Mouse (Mus musculus) ES-Bruce4 (cell line): ENCODE measurements around the gene Cacna1e. TPM values are rescaled to one million over a fixed set of nuclear protein-coding genes. Genes with fewer than 3 reads are reported as not detected.

ENCODE experiments used
- H3K27ac ChIP-seq: 2 replicates; pipeline ENCODE4 v1.5.1; 2012; ENCODE audit warnings: low read length, inconsistent platforms; ENCODE audit not compliant: insufficient read depth
- H3K27me3 ChIP-seq: 2 replicates; pipeline ENCODE4 v1.6.1; 2012; ENCODE audit warnings: mild to moderate bottlenecking, low read length, inconsistent platforms; ENCODE audit not compliant: control insufficient read depth, poor library complexity, insufficient read depth, severe bottlenecking
- H3K36me3 ChIP-seq: 2 replicates; pipeline ENCODE4 v1.6.1; 2012; ENCODE audit warnings: inconsistent platforms, mild to moderate bottlenecking, low read length, moderate library complexity; ENCODE audit not compliant: control insufficient read depth, poor library complexity, insufficient read depth, severe bottlenecking
- H3K4me1 ChIP-seq: one replicate; pipeline ENCODE4 v1.8.1; 2011; ENCODE audit warnings: low read length; ENCODE audit not compliant: control insufficient read depth, insufficient read depth
- H3K4me3 ChIP-seq: 2 replicates; pipeline ENCODE4 v1.5.1; 2011; ENCODE audit warnings: low read depth, mild to moderate bottlenecking, low read length
- H3K9ac ChIP-seq: 2 replicates; pipeline ENCODE4 v1.6.1; 2012; ENCODE audit warnings: low read depth, mild to moderate bottlenecking, inconsistent platforms; ENCODE audit not compliant: poor library complexity, severe bottlenecking
- H3K9me3 ChIP-seq: replicated peaks from 2 replicates; pipeline ENCODE4 v1.6.1; 2012; ENCODE audit warnings: mild to moderate bottlenecking, low read length, inconsistent platforms; ENCODE audit not compliant: control insufficient read depth, poor library complexity, insufficient read depth, severe bottlenecking
- CTCF ChIP-seq: IDR thresholded peaks from one replicate; pipeline ENCODE4 v1.8.1; 2011; ENCODE audit warnings: low read depth, low read length
- EP300 ChIP-seq: IDR thresholded peaks from 2 replicates; pipeline ENCODE4 v1.6.1; 2011; ENCODE audit warnings: low read depth, low read length; ENCODE audit not compliant: insufficient read depth
- POLR2A ChIP-seq: IDR thresholded peaks from one replicate; pipeline ENCODE4 v1.8.1; 2011; ENCODE audit warnings: low read length; ENCODE audit not compliant: insufficient read depth
- polyA plus RNA-seq: library from polyadenylated mRNA; stranded (reverse); fragments of >200 nt; gene quantifications from 2 replicates; pipeline ENCODE4 v1.2.4, GENCODE M21; 2011; ENCODE audit warnings: low read depth; ENCODE audit not compliant: missing spikeins, insufficient read depth, insufficient read length

Gene Cacna1e
- polyA plus RNA-seq, 1 experiment, result 0.10 TPM

DNA sequence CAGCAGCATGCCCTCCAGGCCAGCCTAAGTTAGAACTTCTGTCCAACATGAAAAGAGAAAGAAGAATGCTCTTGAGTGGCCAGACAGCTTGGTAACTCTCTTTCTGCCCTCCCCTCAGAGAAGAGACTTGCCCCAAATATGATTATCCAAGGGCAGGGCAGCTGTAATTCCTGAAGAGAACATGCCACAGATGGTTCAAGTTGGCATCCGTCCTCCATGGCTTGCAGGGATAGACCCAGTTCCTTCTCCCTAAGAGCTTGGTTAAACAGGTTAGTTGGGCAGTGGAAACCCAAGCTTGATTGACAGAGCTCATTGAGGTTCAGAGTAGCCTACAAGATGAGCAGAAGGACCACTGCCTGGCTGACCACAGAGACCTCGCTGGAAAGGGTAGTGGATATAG lies 85.5 kb downstream of the Cacna1e start:
- H3K4me1 ChIP-seq, result no peaks in the 10 kb centered on the region
- no peak overlapping the region for H3K4me3 ChIP-seq
- no peak overlapping the region for H3K27ac ChIP-seq
- TF ChIP-seq EP300 (no peak), CTCF (no peak), POLR2A (no peak)
- no peaks in the 10 kb centered on the region for H3K36me3 ChIP-seq
- H3K9ac ChIP-seq, result no peak overlapping the region
- no peaks in the 10 kb centered on the region for H3K9me3 ChIP-seq
- H3K27me3 ChIP-seq, result no peaks in the 10 kb centered on the region

- Histone ChIP-seq H3K4me3 (no peak overlapping the region), H3K27ac (no peak overlapping the region), H3K9me3 (no peaks in the 10 kb centered on the region), H3K9ac (no peak overlapping the region), H3K27me3 (no peaks in the 10 kb centered on the region), H3K4me1 (no peaks in the 10 kb centered on the region), H3K36me3 (no peaks in the 10 kb centered on the region)
- no peak for TF ChIP-seq POLR2A
- peak; percentile 66 for TF ChIP-seq CTCF
These were observed 87.6 kb downstream of the Cacna1e start for GRCm38 (mm10) chr1:154796685-154797084.

DNA sequence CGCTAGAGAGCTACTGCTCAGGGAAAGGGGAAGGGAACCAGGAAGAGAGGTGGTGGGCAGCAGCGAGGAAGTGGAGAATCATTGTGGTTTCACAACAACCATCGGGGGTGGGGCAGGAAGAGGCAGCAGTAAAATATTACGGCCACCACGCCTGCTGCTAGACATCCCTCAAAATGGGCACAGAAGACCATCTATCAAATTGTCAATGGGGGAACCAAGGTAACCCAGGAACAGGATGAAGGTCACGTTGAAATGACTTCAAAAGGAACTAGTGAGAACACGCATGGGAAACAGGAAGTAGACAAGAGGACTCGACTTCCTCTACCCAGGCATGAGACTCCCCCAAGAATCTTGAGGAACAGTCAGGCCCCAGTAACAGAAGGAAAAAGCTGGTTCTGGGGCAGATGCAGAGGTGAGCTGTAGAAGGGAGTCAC lies 89.8 kb downstream of the Cacna1e start:
- Histone ChIP-seq H3K9ac (no peak overlapping the region), H3K27ac (no peak overlapping the region), H3K36me3 (no peaks in the 10 kb centered on the region), H3K4me3 (no peak overlapping the region), H3K27me3 (no peaks in the 10 kb centered on the region), H3K9me3 (no peaks in the 10 kb centered on the region), H3K4me1 (no peaks in the 10 kb centered on the region)
- TF ChIP-seq POLR2A (no peak), EP300 (no peak), CTCF (no peak)

DNA sequence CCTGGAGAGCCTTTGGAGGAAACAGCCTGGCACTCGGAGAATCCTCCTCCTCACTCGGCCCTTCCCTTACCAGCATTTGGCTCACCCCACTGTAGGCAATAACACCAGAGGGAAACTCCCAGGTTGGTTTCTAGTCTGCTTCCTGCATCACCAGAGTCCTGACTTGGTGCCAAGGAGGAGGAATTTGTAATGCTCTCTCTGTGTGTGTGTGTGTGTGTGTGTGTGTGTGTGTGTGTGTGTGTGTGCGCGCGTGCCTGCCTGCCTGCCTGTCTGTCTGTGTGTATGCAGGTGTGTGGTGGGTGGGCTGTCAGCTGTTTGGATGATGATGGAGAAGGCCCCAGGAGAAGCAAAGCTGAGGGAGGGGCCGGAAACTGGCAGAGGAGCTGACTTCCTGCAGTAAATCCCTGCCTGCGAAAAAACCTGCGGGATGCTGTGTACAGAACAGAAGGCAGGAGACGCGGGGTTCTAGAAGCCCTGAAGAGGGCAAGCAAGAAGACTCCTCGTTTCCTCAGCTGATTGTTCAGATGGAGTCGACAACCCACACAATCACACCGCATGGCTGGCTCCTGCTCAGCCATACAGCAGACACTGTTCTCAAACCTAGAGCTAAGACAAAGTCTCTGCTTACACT lies 92.6 kb downstream of the Cacna1e start:
- Histone ChIP-seq H3K4me1 (no peaks in the 10 kb centered on the region), H3K27ac (no peak overlapping the region), H3K27me3 (no peaks in the 10 kb centered on the region), H3K9ac (no peak overlapping the region), H3K9me3 (no peaks in the 10 kb centered on the region), H3K4me3 (no peak overlapping the region), H3K36me3 (no peaks in the 10 kb centered on the region)
- no peak for TF ChIP-seq CTCF
- TF ChIP-seq EP300, result no peak
- no peak for TF ChIP-seq POLR2A

- Histone ChIP-seq H3K27ac (no peak overlapping the region), H3K9ac (no peak overlapping the region), H3K4me3 (no peak overlapping the region), H3K9me3 (no peaks in the 10 kb centered on the region), H3K27me3 (no peaks in the 10 kb centered on the region), H3K4me1 (no peaks in the 10 kb centered on the region), H3K36me3 (no peaks in the 10 kb centered on the region)
- no peak for TF ChIP-seq EP300
- TF ChIP-seq POLR2A, result no peak
- TF ChIP-seq CTCF, result no peak
These were observed 95.8 kb downstream of the Cacna1e start for GRCm38 (mm10) chr1:154788491-154788890.

- TF ChIP-seq EP300 (no peak), CTCF (peak; percentile 75)
These were observed 96.2 kb downstream of the Cacna1e start for GRCm38 (mm10) chr1:154788069-154788468.

DNA sequence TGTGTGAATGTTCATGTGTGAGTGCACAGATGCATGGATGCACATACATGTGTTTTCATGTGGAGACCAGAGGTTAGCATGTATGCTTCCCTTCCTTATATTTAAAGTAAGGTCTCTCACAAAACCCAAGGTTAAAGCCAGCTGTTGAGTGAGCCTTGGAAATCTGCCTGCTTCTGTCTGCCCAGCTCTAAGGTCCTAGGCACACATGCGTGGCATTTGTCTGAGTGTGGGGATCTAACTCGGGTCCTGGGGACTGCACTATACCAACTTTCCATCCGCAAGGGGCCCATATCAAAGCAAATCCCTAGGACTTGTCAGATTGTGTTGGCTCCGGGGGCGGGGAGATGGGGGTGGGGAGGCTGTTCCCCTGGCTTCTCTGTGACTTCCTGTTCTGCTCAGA lies 96.9 kb downstream of the Cacna1e start:
- Histone ChIP-seq H3K9ac (no peak overlapping the region), H3K27ac (no peak overlapping the region), H3K4me3 (no peak overlapping the region), H3K9me3 (no peaks in the 10 kb centered on the region), H3K27me3 (no peaks in the 10 kb centered on the region), H3K36me3 (no peaks in the 10 kb centered on the region), H3K4me1 (no peaks in the 10 kb centered on the region)
- no peak for TF ChIP-seq EP300
- TF ChIP-seq POLR2A, result no peak
- TF ChIP-seq CTCF, result no peak

More at GRCm38 (mm10) chr1:154788069-154788468, 96.2 kb downstream of the Cacna1e start:
- Histone ChIP-seq H3K9me3 (no peaks in the 10 kb centered on the region), H3K9ac (no peak overlapping the region), H3K36me3 (no peaks in the 10 kb centered on the region), H3K4me1 (no peaks in the 10 kb centered on the region), H3K27me3 (no peaks in the 10 kb centered on the region), H3K4me3 (no peak overlapping the region), H3K27ac (no peak overlapping the region)
